Mouse (Mus musculus): ENCODE measurements at regions not wholly inside any gene's neighbourhood (a gene's known extent, or its start where the extent isn't known, plus 50 kb on each side); places are given as distances from the start of the nearest gene placed in this dataset.
A peak's percentile ranks its signal among the peaks of the same experiment; 100 is the strongest.

- Histone ChIP-seq H3K27ac (ENCODE audit: insufficient read depth, low read length) (no peak overlapping the region), H3K9ac (ENCODE audit: low read depth, poor library complexity, severe bottlenecking) (no peak overlapping the region), H3K4me3 (ENCODE audit: low read depth, low read length) (no peak overlapping the region), H3K9me3 (replicated peaks; ENCODE audit: control insufficient read depth, insufficient read depth, low read length, poor library complexity, severe bottlenecking) (no peaks in the 10 kb centered on the region), H3K27me3 (ENCODE audit: control insufficient read depth, insufficient read depth, low read length, poor library complexity, severe bottlenecking) (no peaks in the 10 kb centered on the region), H3K36me3 (ENCODE audit: control insufficient read depth, insufficient read depth, low read length, poor library complexity, severe bottlenecking) (no peaks in the 10 kb centered on the region), H3K4me1 (ENCODE audit: control insufficient read depth, insufficient read depth, low read length) (no peaks in the 10 kb centered on the region)
- TF ChIP-seq EP300 (IDR thresholded peaks at IDR 0.05; ENCODE audit: insufficient read depth, low read depth, low read length) (no peak), CTCF (IDR thresholded peaks at IDR 0.05; ENCODE audit: low read depth, low read length) (no peak), POLR2A (IDR thresholded peaks at IDR 0.05; ENCODE audit: insufficient read depth, low read length) (no peak)
Measured at GRCm38 (mm10) chr11:8377301-8377700, 287.0 kb downstream of the Tns3 start.

- Histone ChIP-seq H3K9ac (ENCODE audit: low read depth, poor library complexity, severe bottlenecking) (no peak overlapping the region), H3K4me3 (ENCODE audit: low read depth, low read length) (no peak overlapping the region), H3K36me3 (ENCODE audit: control insufficient read depth, insufficient read depth, low read length, poor library complexity, severe bottlenecking) (no peaks in the 10 kb centered on the region), H3K4me1 (ENCODE audit: control insufficient read depth, insufficient read depth, low read length) (no peaks in the 10 kb centered on the region), H3K27ac (ENCODE audit: insufficient read depth, low read length) (no peak overlapping the region), H3K27me3 (ENCODE audit: control insufficient read depth, insufficient read depth, low read length, poor library complexity, severe bottlenecking) (no peaks in the 10 kb centered on the region), H3K9me3 (replicated peaks; ENCODE audit: control insufficient read depth, insufficient read depth, low read length, poor library complexity, severe bottlenecking) (no peaks in the 10 kb centered on the region)
- TF ChIP-seq CTCF (IDR thresholded peaks at IDR 0.05; ENCODE audit: low read depth, low read length), result no peak
Measured at GRCm38 (mm10) chr11:8365545-8365944, 298.8 kb downstream of the Tns3 start.

GRCm38 (mm10) chr11:8364703-8365433 lies 299.5 kb downstream of the Tns3 start:
- H3K9me3 ChIP-seq (replicated peaks; ENCODE audit: control insufficient read depth, insufficient read depth, low read length, poor library complexity, severe bottlenecking), result no peaks in the 10 kb centered on the region
- H3K4me1 ChIP-seq (ENCODE audit: control insufficient read depth, insufficient read depth, low read length), result no peaks in the 10 kb centered on the region
- H3K27me3 ChIP-seq (ENCODE audit: control insufficient read depth, insufficient read depth, low read length, poor library complexity, severe bottlenecking), result no peaks in the 10 kb centered on the region
- no peak overlapping the region for H3K27ac ChIP-seq (ENCODE audit: insufficient read depth, low read length)
- no peak overlapping the region for H3K9ac ChIP-seq (ENCODE audit: low read depth, poor library complexity, severe bottlenecking)
- H3K4me3 ChIP-seq (ENCODE audit: low read depth, low read length), result no peak overlapping the region
- no peak for TF ChIP-seq CTCF (IDR thresholded peaks at IDR 0.05; ENCODE audit: low read depth, low read length)
- TF ChIP-seq EP300 (IDR thresholded peaks at IDR 0.05; ENCODE audit: insufficient read depth, low read depth, low read length), result no peak
- no peak for TF ChIP-seq POLR2A (IDR thresholded peaks at IDR 0.05; ENCODE audit: insufficient read depth, low read length)
- H3K36me3 ChIP-seq (ENCODE audit: control insufficient read depth, insufficient read depth, low read length, poor library complexity, severe bottlenecking), result no peaks in the 10 kb centered on the region

- Histone ChIP-seq H3K27ac (ENCODE audit: insufficient read depth, low read length) (no peak overlapping the region), H3K9me3 (replicated peaks; ENCODE audit: control insufficient read depth, insufficient read depth, low read length, poor library complexity, severe bottlenecking) (no peaks in the 10 kb centered on the region), H3K4me3 (ENCODE audit: low read depth, low read length) (no peak overlapping the region), H3K9ac (ENCODE audit: low read depth, poor library complexity, severe bottlenecking) (no peak overlapping the region), H3K27me3 (ENCODE audit: control insufficient read depth, insufficient read depth, low read length, poor library complexity, severe bottlenecking) (no peaks in the 10 kb centered on the region), H3K36me3 (ENCODE audit: control insufficient read depth, insufficient read depth, low read length, poor library complexity, severe bottlenecking) (no peaks in the 10 kb centered on the region), H3K4me1 (ENCODE audit: control insufficient read depth, insufficient read depth, low read length) (no peaks in the 10 kb centered on the region)
- TF ChIP-seq CTCF (IDR thresholded peaks at IDR 0.05; ENCODE audit: low read depth, low read length), result no peak
- TF ChIP-seq EP300 (IDR thresholded peaks at IDR 0.05; ENCODE audit: insufficient read depth, low read depth, low read length), result no peak
- no peak for TF ChIP-seq POLR2A (IDR thresholded peaks at IDR 0.05; ENCODE audit: insufficient read depth, low read length)
Measured at GRCm38 (mm10) chr11:8344938-8345337, 319.4 kb downstream of the Tns3 start.

GRCm38 (mm10) chr11:8302347-8303188 lies 361.8 kb downstream of the Tns3 start:
- Histone ChIP-seq H3K27me3 (ENCODE audit: control insufficient read depth, insufficient read depth, low read length, poor library complexity, severe bottlenecking) (no peaks in the 10 kb centered on the region), H3K9me3 (replicated peaks; ENCODE audit: control insufficient read depth, insufficient read depth, low read length, poor library complexity, severe bottlenecking) (no peaks in the 10 kb centered on the region), H3K27ac (ENCODE audit: insufficient read depth, low read length) (no peak overlapping the region), H3K9ac (ENCODE audit: low read depth, poor library complexity, severe bottlenecking) (no peak overlapping the region), H3K36me3 (ENCODE audit: control insufficient read depth, insufficient read depth, low read length, poor library complexity, severe bottlenecking) (no peaks in the 10 kb centered on the region), H3K4me1 (ENCODE audit: control insufficient read depth, insufficient read depth, low read length) (no peaks in the 10 kb centered on the region), H3K4me3 (ENCODE audit: low read depth, low read length) (no peak overlapping the region)
- no peak for TF ChIP-seq POLR2A (IDR thresholded peaks at IDR 0.05; ENCODE audit: insufficient read depth, low read length)
- no peak for TF ChIP-seq EP300 (IDR thresholded peaks at IDR 0.05; ENCODE audit: insufficient read depth, low read depth, low read length)
- peak; percentile 25 for TF ChIP-seq CTCF (IDR thresholded peaks at IDR 0.05; ENCODE audit: low read depth, low read length)

GRCm38 (mm10) chr11:8297462-8297861 lies 366.9 kb downstream of the Tns3 start:
- TF ChIP-seq EP300 (IDR thresholded peaks at IDR 0.05; ENCODE audit: insufficient read depth, low read depth, low read length), result no peak
- TF ChIP-seq POLR2A (IDR thresholded peaks at IDR 0.05; ENCODE audit: insufficient read depth, low read length), result no peak
- TF ChIP-seq CTCF (IDR thresholded peaks at IDR 0.05; ENCODE audit: low read depth, low read length), result no peak

More at GRCm38 (mm10) chr11:8297462-8297861, 366.9 kb downstream of the Tns3 start:
- no peaks in the 10 kb centered on the region for H3K9me3 ChIP-seq (replicated peaks; ENCODE audit: control insufficient read depth, insufficient read depth, low read length, poor library complexity, severe bottlenecking)
- H3K4me3 ChIP-seq (ENCODE audit: low read depth, low read length), result no peak overlapping the region
- no peak overlapping the region for H3K9ac ChIP-seq (ENCODE audit: low read depth, poor library complexity, severe bottlenecking)
- no peak overlapping the region for H3K27ac ChIP-seq (ENCODE audit: insufficient read depth, low read length)
- no peaks in the 10 kb centered on the region for H3K27me3 ChIP-seq (ENCODE audit: control insufficient read depth, insufficient read depth, low read length, poor library complexity, severe bottlenecking)
- H3K4me1 ChIP-seq (ENCODE audit: control insufficient read depth, insufficient read depth, low read length), result peaks cover 2% of the 10 kb centered on the region
- H3K36me3 ChIP-seq (ENCODE audit: control insufficient read depth, insufficient read depth, low read length, poor library complexity, severe bottlenecking), result no peaks in the 10 kb centered on the region
